Mouse (Mus musculus): ENCODE results near the gene H2-Oa. TPM values are rescaled to one million over a fixed set of nuclear protein-coding genes. Genes with fewer than 3 reads are reported as not detected.

H2-Oa gene
- 0.26 and 0.32 TPM in 2 replicates for polyA plus RNA-seq (2014; fragmentation: Nextera tagmentation; extraction: Ambion mirVana)

DNA sequence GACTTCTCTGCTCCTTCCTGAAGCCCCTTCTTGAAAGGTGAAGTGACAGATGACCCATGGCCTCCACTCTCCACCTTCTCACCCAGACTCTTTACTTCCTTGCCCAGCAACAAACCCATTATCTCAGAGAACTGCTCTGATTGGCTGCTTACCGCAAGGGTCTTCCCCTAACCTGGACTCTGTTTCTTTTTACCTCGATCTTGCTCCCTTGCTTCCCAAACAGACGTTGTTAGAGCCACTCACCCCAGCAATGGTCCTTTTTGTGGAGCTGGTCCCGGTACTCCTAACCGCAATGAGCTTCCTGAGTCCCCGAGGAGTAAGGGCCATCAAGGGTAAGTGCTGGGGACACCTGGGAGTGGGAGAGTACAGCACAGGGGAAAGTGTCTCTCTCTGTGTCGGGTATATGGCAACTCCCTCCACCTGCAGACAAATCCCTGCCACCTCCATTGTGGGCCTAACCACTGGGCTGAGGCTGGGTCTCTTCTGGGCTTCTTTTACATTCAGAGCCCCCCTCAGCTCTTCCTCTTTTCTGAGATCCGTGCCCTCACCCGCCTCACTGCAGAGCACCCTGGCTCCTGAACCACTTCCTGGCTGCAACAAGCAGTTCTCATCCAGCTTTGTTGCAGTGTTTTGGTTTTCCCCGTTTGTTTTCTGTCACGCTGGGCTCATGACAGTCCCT is at the start of gene H2-Oa:
TSS of gene H2-Oa (plus strand) at position 144 of the 679 bp plus-strand sequence.
- ATAC-seq (ENCODE audit: low FRiP score) (no peak), DNase-seq (ENCODE audit: low spot score) (no peak)
- no peaks in the 10 kb centered on the region for H3K36me3 ChIP-seq (ENCODE audit: control insufficient read depth, insufficient read depth, low read length)
- WGBS: 45% methylated on average over 11 of the region's 11 CpGs
- no peak within 1 kb of the TSS for H3K9ac ChIP-seq (ENCODE audit: low read depth, low read length)
- no peak within 1 kb of the TSS for H3K4me3 ChIP-seq (ENCODE audit: low read depth, low read length)
- no peak within 1 kb of the TSS for H3K4me2 ChIP-seq (replicated peaks; ENCODE audit: low read depth, low read length)
- H3K27ac ChIP-seq (ENCODE audit: low read depth, low read length): no peak within 1 kb of the TSS
- no peaks in the 10 kb centered on the region for H3K4me1 ChIP-seq (replicated peaks; ENCODE audit: control insufficient read depth, insufficient read depth, low read length)
- H3K9me3 ChIP-seq (ENCODE audit: control insufficient read depth, low read length): no peaks in the 10 kb centered on the region
- H3K27me3 ChIP-seq (ENCODE audit: control insufficient read depth, insufficient read depth, low read length): no peaks in the 10 kb centered on the region

DNA sequence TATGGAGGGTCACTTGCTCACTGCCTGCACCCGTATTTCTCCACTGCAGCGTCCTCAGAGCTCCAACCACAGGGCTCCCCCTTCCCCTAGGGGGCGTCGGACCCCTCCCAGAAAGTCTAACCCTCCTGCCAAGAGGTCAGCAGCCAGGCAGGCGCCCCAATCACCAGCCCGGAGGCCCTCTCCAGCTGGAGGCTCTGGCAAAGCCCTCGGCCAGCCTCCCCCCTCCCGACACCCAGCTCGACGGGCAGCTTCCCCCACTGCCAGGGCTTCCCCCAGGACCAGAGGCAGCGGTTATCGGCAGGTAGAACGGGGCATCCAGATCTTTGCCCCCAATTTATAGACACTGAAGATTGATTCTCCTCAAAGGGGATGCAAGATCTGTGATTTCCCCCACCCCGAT is 46.2 kb upstream of the H2-Oa start:
- 79% methylated on average over 14 of the region's 14 CpGs for whole genome bisulfite sequencing
- Histone ChIP-seq H3K27me3 (ENCODE audit: control insufficient read depth, insufficient read depth, low read length) (no peaks in the 10 kb centered on the region), H3K9me3 (ENCODE audit: control insufficient read depth, low read length) (peaks cover 2% of the 10 kb centered on the region; the same call in 1 of the 2 replicates), H3K4me1 (replicated peaks; ENCODE audit: control insufficient read depth, insufficient read depth, low read length) (no peaks in the 10 kb centered on the region), H3K27ac (ENCODE audit: low read depth, low read length) (no peak overlapping the region), H3K4me3 (ENCODE audit: low read depth, low read length) (no peak overlapping the region), H3K4me2 (replicated peaks; ENCODE audit: low read depth, low read length) (no peak overlapping the region), H3K36me3 (ENCODE audit: control insufficient read depth, insufficient read depth, low read length) (no peaks in the 10 kb centered on the region), H3K9ac (ENCODE audit: low read depth, low read length) (no peak overlapping the region)
- ATAC-seq (ENCODE audit: low FRiP score) (no peak), DNase-seq (ENCODE audit: low spot score) (no peak)

- no peak overlapping the region for H3K4me3 ChIP-seq (ENCODE audit: low read depth, low read length)
- H3K27ac ChIP-seq (ENCODE audit: low read depth, low read length): no peak overlapping the region
- H3K9ac ChIP-seq (ENCODE audit: low read depth, low read length): no peak overlapping the region
- no peaks in the 10 kb centered on the region for H3K36me3 ChIP-seq (ENCODE audit: control insufficient read depth, insufficient read depth, low read length)
- H3K27me3 ChIP-seq (ENCODE audit: control insufficient read depth, insufficient read depth, low read length): no peaks in the 10 kb centered on the region
- WGBS: 96% methylated on average over 5 of the region's 5 CpGs
- H3K4me1 ChIP-seq (replicated peaks; ENCODE audit: control insufficient read depth, insufficient read depth, low read length): no peaks in the 10 kb centered on the region
- H3K4me2 ChIP-seq (replicated peaks; ENCODE audit: low read depth, low read length): no peak overlapping the region
- DNase-seq (ENCODE audit: low spot score): no peak
- H3K9me3 ChIP-seq (ENCODE audit: control insufficient read depth, low read length): peaks cover 2% of the 10 kb centered on the region; the same call in 1 of the 2 replicates
- no peak for ATAC-seq (ENCODE audit: low FRiP score)
Observed at GRCm38 (mm10) chr17:34047404-34048050, 44.6 kb upstream of the H2-Oa start.

DNA sequence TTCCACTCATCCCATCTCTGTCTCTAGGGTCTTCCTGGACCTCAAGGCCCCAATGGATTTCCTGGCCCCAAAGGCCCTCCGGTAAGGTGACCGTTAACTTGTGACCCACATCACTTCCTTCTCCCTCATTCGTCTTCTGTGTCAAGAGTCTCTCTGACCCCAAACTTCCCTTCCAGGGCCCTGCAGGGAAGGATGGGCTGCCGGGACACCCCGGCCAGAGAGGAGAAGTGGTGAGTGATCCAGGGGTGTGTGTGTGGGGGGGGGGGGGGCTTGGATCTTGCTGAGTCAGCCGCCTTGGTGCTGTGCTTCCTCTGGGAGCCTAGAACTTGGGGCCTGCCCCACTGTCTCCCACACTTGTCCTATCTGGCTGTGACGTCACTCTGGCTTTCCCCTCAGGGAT is 34.9 kb upstream of the H2-Oa start:
- Histone ChIP-seq H3K9ac (ENCODE audit: low read depth, low read length) (no peak overlapping the region), H3K27me3 (ENCODE audit: control insufficient read depth, insufficient read depth, low read length) (no peaks in the 10 kb centered on the region), H3K9me3 (ENCODE audit: control insufficient read depth, low read length) (no peaks in the 10 kb centered on the region), H3K36me3 (ENCODE audit: control insufficient read depth, insufficient read depth, low read length) (no peaks in the 10 kb centered on the region), H3K4me2 (replicated peaks; ENCODE audit: low read depth, low read length) (no peak overlapping the region), H3K27ac (ENCODE audit: low read depth, low read length) (no peak overlapping the region), H3K4me3 (ENCODE audit: low read depth, low read length) (no peak overlapping the region), H3K4me1 (replicated peaks; ENCODE audit: control insufficient read depth, insufficient read depth, low read length) (no peaks in the 10 kb centered on the region)
- no peak for DNase-seq (ENCODE audit: low spot score)
- 77% methylated on average over 7 of the region's 7 CpGs for WGBS
- ATAC-seq (ENCODE audit: low FRiP score): no peak

DNA sequence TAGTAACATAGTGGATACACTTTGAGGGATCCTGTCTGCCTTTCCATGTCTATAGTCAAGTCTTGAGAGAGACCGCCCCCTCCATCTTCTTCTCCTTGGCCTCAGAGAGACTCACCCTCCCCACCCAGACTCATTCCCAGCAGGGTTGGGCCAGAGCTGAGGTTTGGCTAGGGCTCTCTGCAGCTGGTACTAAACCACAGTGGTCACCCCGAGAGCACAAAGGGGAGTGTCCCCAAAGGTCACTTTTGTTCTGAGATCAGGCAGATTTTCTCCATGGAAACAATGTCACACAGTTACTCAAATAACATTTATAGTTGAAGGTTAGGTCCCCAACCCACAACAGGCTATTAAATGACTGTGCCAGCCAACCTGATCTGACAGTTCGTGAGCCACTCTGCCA is 23.3 kb upstream of the H2-Oa start:
- H3K4me3 ChIP-seq (ENCODE audit: low read depth, low read length): no peak overlapping the region
- DNase-seq (ENCODE audit: low spot score) (no peak), ATAC-seq (ENCODE audit: low FRiP score) (no peak)
- no peaks in the 10 kb centered on the region for H3K9me3 ChIP-seq (ENCODE audit: control insufficient read depth, low read length)
- no peak overlapping the region for H3K4me2 ChIP-seq (replicated peaks; ENCODE audit: low read depth, low read length)
- H3K27ac ChIP-seq (ENCODE audit: low read depth, low read length): no peak overlapping the region
- H3K4me1 ChIP-seq (replicated peaks; ENCODE audit: control insufficient read depth, insufficient read depth, low read length): no peaks in the 10 kb centered on the region
- WGBS: 62% methylated on average over 3 of the region's 3 CpGs
- H3K9ac ChIP-seq (ENCODE audit: low read depth, low read length): no peak overlapping the region
- H3K27me3 ChIP-seq (ENCODE audit: control insufficient read depth, insufficient read depth, low read length): no peaks in the 10 kb centered on the region
- H3K36me3 ChIP-seq (ENCODE audit: control insufficient read depth, insufficient read depth, low read length): no peaks in the 10 kb centered on the region

DNA sequence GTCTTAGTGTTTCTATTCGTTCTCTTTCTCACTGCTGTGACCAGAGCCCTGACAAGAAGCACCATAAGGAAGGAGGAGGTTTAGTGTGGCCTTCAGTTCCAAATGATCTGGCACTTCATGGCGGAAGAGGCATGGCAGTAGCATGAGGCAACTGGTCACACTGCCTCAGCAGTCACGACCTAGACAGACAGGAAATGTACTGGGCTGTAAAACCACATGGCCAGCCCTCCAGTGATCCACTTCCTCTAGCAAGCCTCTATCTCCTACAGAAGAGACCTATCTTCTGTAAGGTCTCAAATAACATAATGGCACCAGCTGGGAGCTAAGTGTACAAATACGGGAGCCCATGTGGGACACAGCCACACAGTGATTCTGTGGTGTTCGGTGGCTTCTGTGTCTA is 20.0 kb upstream of the H2-Oa start:
- no peak for ATAC-seq (ENCODE audit: low FRiP score)
- DNase-seq (ENCODE audit: low spot score): no peak
- no peaks in the 10 kb centered on the region for H3K4me1 ChIP-seq (replicated peaks; ENCODE audit: control insufficient read depth, insufficient read depth, low read length)
- peaks cover 6% of the 10 kb centered on the region; the same call in 1 of the 2 replicates for H3K27me3 ChIP-seq (ENCODE audit: control insufficient read depth, insufficient read depth, low read length)
- no peak overlapping the region for H3K27ac ChIP-seq (ENCODE audit: low read depth, low read length)
- no peaks in the 10 kb centered on the region for H3K36me3 ChIP-seq (ENCODE audit: control insufficient read depth, insufficient read depth, low read length)
- H3K4me2 ChIP-seq (replicated peaks; ENCODE audit: low read depth, low read length): no peak overlapping the region
- H3K9ac ChIP-seq (ENCODE audit: low read depth, low read length): no peak overlapping the region
- H3K4me3 ChIP-seq (ENCODE audit: low read depth, low read length): no peak overlapping the region
- H3K9me3 ChIP-seq (ENCODE audit: control insufficient read depth, low read length): no peaks in the 10 kb centered on the region
- 82% methylated on average over 5 of the region's 5 CpGs for WGBS

DNA sequence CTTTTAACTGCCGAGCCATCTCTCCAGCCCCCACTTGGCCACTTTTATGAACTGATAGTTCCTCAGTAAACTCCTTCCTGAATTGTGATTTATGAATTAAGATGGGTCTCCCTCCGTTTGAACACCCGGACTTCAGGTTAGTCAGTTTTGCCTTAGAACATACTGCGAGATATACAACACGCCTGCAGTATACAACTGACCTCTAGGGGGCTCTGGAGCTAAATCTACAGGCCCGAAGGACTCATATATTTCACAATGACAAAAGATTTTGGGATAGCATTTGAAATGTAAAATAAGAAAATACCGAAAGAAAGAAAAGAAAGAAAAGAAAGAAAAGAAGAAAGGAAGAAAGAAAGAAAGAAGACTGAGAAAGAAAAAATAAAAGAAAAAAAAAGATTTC is 16.9 kb upstream of the H2-Oa start:
- peak; percentile 83 for DNase-seq (ENCODE audit: low spot score)
- WGBS: 44% methylated on average over 7 of the region's 7 CpGs
- no peaks in the 10 kb centered on the region for H3K36me3 ChIP-seq (ENCODE audit: control insufficient read depth, insufficient read depth, low read length)
- H3K9ac ChIP-seq (ENCODE audit: low read depth, low read length): no peak overlapping the region
- no peaks in the 10 kb centered on the region for H3K4me1 ChIP-seq (replicated peaks; ENCODE audit: control insufficient read depth, insufficient read depth, low read length)
- no peaks in the 10 kb centered on the region for H3K9me3 ChIP-seq (ENCODE audit: control insufficient read depth, low read length)
- no peak overlapping the region for H3K27ac ChIP-seq (ENCODE audit: low read depth, low read length)
- peaks cover 7% of the 10 kb centered on the region; the same call in 1 of the 2 replicates for H3K27me3 ChIP-seq (ENCODE audit: control insufficient read depth, insufficient read depth, low read length)
- no peak for ATAC-seq (ENCODE audit: low FRiP score)
- H3K4me2 ChIP-seq (replicated peaks; ENCODE audit: low read depth, low read length): no peak overlapping the region
- no peak overlapping the region for H3K4me3 ChIP-seq (ENCODE audit: low read depth, low read length)

GRCm38 (mm10) chr17:34077549-34077948 is 14.6 kb upstream of the H2-Oa start:
- Histone ChIP-seq H3K9me3 (ENCODE audit: control insufficient read depth, low read length) (no peaks in the 10 kb centered on the region), H3K27me3 (ENCODE audit: control insufficient read depth, insufficient read depth, low read length) (peaks cover 7% of the 10 kb centered on the region; the same call in 1 of the 2 replicates), H3K36me3 (ENCODE audit: control insufficient read depth, insufficient read depth, low read length) (no peaks in the 10 kb centered on the region), H3K27ac (ENCODE audit: low read depth, low read length) (no peak overlapping the region), H3K4me3 (ENCODE audit: low read depth, low read length) (no peak overlapping the region), H3K4me2 (replicated peaks; ENCODE audit: low read depth, low read length) (no peak overlapping the region), H3K9ac (ENCODE audit: low read depth, low read length) (no peak overlapping the region), H3K4me1 (replicated peaks; ENCODE audit: control insufficient read depth, insufficient read depth, low read length) (no peaks in the 10 kb centered on the region)
- no peak for ATAC-seq (ENCODE audit: low FRiP score)
- WGBS: 2% methylated on average over 9 of the region's 9 CpGs
- peak; percentile 91 for DNase-seq (ENCODE audit: low spot score)

DNA sequence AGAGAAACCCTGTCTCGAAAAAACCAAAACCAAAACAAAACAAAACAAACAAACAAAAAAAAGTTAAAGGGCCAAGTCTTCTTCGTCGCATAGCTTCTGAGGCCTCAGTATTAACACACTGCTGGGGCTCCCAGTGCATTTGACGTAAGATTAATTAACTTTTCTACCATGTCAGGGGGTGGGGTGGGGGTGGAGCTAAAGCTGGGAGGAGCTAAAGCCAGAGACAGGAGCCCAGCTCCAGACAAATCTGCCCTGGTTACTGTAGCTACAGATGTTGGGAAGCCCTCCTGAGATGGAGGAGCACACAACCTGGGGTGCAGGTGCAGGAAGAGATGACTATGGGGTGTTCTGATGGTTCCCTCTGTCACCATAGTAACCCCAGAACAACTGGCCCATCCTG is 14.0 kb upstream of the H2-Oa start:
- Histone ChIP-seq H3K27ac (ENCODE audit: low read depth, low read length) (no peak overlapping the region), H3K4me2 (replicated peaks; ENCODE audit: low read depth, low read length) (no peak overlapping the region), H3K9me3 (ENCODE audit: control insufficient read depth, low read length) (no peaks in the 10 kb centered on the region), H3K9ac (ENCODE audit: low read depth, low read length) (no peak overlapping the region), H3K4me3 (ENCODE audit: low read depth, low read length) (no peak overlapping the region), H3K27me3 (ENCODE audit: control insufficient read depth, insufficient read depth, low read length) (peaks cover 7% of the 10 kb centered on the region; the same call in 1 of the 2 replicates), H3K4me1 (replicated peaks; ENCODE audit: control insufficient read depth, insufficient read depth, low read length) (no peaks in the 10 kb centered on the region), H3K36me3 (ENCODE audit: control insufficient read depth, insufficient read depth, low read length) (no peaks in the 10 kb centered on the region)
- 61% methylated on average over 4 of the region's 4 CpGs for WGBS
- DNase-seq (ENCODE audit: low spot score) (no peak), ATAC-seq (ENCODE audit: low FRiP score) (no peak)
